Mouse (Mus musculus) forebrain, embryonic 14.5 days (tissue): Measurements from ENCODE around the gene Tmem127. TPM values are rescaled to one million over a fixed set of nuclear protein-coding genes. Genes with fewer than 3 reads are reported as not detected.
A peak's percentile ranks its signal among the peaks of the same experiment; 100 is the strongest.
"Not testable (repeated sequence)": the region's sequence is repeated elsewhere in the genome, so short reads cannot be mapped to it uniquely, and the experiment has no call there.

Source experiments
- ATAC-seq: fragments of 200-750 bp; cut with Nextera tagmentation; 2 replicates; pipeline ENCODE4 v1.8.0; 2017; ENCODE audit warnings: mild to moderate bottlenecking, moderate library complexity
- DNase-seq: peaks from one replicate; pipeline ENCODE4 v3.0.0-alpha.2; 2015; ENCODE audit warnings: low spot score
- H3K27ac ChIP-seq: fragments of 300-500 bp; sonication (generic); 2 replicates; pipeline ENCODE4 v1.5.1; 2014; ENCODE audit warnings: low read depth, mild to moderate bottlenecking, control low read depth, low read length, moderate library complexity
- H3K27me3 ChIP-seq: fragments of 300-500 bp; sonication (generic); replicated peaks from 2 replicates; pipeline ENCODE4 v1.6.1; 2014; ENCODE audit warnings: low read length, control low read depth, mixed read lengths; ENCODE audit not compliant: control insufficient read depth, insufficient read depth
- H3K36me3 ChIP-seq: fragments of 300-500 bp; sonication (generic); 2 replicates; pipeline ENCODE4 v1.6.1; 2014; ENCODE audit warnings: low read length, control low read depth; ENCODE audit not compliant: control insufficient read depth, insufficient read depth
- H3K4me1 ChIP-seq: fragments of 300-500 bp; sonication (generic); 2 replicates; pipeline ENCODE4 v1.6.1; 2014; ENCODE audit warnings: antibody characterized with exemption, low read length, control low read depth; ENCODE audit not compliant: control insufficient read depth, insufficient read depth
- H3K4me2 ChIP-seq: fragments of 300-500 bp; sonication (generic); 2 replicates; pipeline ENCODE4 v1.6.1; 2014; ENCODE audit warnings: mild to moderate bottlenecking, control low read depth, low read length
- H3K4me3 ChIP-seq: fragments of 300-500 bp; sonication (generic); 2 replicates; pipeline ENCODE4 v1.5.1; 2014; ENCODE audit warnings: low read depth, low read length, control low read depth
- H3K9ac ChIP-seq: fragments of 300-500 bp; sonication (generic); 2 replicates; pipeline ENCODE4 v1.6.1; 2014; ENCODE audit warnings: mild to moderate bottlenecking, low read length, control low read depth, moderate library complexity
- H3K9me3 ChIP-seq: fragments of 300-500 bp; sonication (generic); replicated peaks from 2 replicates; pipeline ENCODE4 v1.6.1; 2016; ENCODE audit warnings: low read length, control low read depth, mixed read lengths; ENCODE audit not compliant: control insufficient read depth
- WGBS: fragments of 180-500 bp; shearing (Covaris S2); extraction: QIAGEN DNeasy Blood & Tissue Kit; methylation state at CpG from one replicate; pipeline ENCODE4 v1.1.7; 2014; 5-methylcytosine and 5-hydroxymethylcytosine counted together
- polyA plus RNA-seq: library from polyadenylated mRNA; unstranded; fragments of >200 nt; fragmentation: Nextera tagmentation; extraction: Ambion mirVana; gene quantifications from 2 replicates; pipeline ENCODE4 v1.2.1, GENCODE M21; 2014

The Tmem127 gene
- 24.4 and 27.8 TPM in 2 replicates for polyA plus RNA-seq

DNA sequence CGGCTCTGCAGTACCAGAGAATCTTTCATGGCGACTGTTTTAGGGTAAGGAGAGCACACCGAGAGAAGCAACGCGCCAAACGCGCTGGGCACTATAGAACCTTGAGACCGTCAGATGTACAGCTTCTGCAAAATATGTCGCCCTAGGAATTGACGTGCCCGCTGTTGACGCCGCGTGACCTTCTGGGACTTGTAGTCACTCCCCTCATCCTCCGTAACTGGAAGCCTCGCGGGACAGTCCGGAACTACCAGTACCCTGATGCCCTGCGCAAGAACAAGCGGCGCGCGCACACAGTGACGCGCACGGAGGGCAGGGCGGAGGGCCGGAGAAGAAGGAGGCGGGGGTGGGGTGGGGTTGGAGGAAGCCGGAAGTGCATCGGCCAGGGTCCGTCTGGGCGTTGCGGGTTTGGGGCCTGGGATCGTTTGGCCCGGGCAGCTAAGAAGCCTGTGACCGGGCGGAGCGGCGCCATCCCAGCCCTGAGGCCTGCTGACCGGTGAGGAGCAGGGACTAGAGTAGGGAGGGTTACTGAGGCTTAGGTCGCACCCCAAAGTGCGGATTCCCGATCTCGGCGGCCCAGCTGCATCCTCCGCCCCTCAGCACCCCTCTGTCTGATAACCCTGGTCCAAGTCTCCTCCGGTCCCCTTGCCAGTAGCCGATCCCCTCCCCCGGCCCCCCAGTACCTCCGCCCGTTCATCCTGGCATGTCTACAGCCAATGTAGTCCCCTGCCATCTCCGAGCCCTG lies at the start of gene Tmem127, which contains the start of gene Ciao1:
Tmem127 (plus strand) TSS at position 317 of the 742 bp plus-strand sequence.
Ciao1 (minus strand) TSS at position 225 of the 742 bp plus-strand sequence.
- Histone ChIP-seq H3K36me3 (peaks cover 34% of the 10 kb centered on the region), H3K4me1 (peaks cover 13% of the 10 kb centered on the region), H3K27me3 (no peaks in the 10 kb centered on the region), H3K27ac (peak within 1 kb of the TSS; percentile 73), H3K4me2 (peak within 1 kb of the TSS; percentile 95), H3K9ac (peak within 1 kb of the TSS; percentile 90), H3K9me3 (no peaks in the 10 kb centered on the region), H3K4me3 (peak within 1 kb of the TSS; percentile 82)
- under 1% methylated on average over 49 of the region's 53 CpGs for WGBS
- ATAC-seq, result peak; percentile 99
- peak; percentile 99 for DNase-seq

DNA sequence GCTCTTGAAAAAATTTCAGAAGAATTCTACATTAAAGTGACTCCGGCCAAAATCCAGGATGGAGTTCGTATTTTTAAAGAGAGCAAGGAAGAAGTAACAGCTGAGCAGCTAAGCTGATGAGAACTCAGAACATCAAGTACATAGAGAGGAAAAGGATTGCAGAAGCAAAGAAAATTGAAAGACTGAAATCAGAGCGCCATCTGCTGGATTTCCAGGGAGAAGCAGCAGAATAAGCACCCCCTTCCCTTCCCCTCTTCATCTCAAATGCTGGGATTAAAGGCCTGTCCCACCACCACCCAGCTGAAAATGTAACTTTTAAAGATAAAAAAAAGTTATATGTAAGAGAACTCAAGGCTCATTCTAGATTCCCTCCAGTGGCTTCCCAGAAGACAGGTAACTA lies 42.8 kb upstream of the Tmem127 start:
- H3K27ac ChIP-seq, result no peak overlapping the region
- 0 out of 2 replicates have a peak, but pooled peaks cover 6% of the 10 kb centered on the region for H3K36me3 ChIP-seq
- no peaks in the 10 kb centered on the region for H3K27me3 ChIP-seq
- no peak overlapping the region for H3K9ac ChIP-seq
- H3K4me2 ChIP-seq, result no peak overlapping the region
- no peaks in the 10 kb centered on the region for H3K9me3 ChIP-seq
- H3K4me3 ChIP-seq, result no peak overlapping the region
- ATAC-seq, result no peak
- peaks cover 7% of the 10 kb centered on the region for H3K4me1 ChIP-seq
- DNase-seq, result peak; percentile 76
- 31% methylated on average over 3 of the region's 3 CpGs for WGBS

DNA sequence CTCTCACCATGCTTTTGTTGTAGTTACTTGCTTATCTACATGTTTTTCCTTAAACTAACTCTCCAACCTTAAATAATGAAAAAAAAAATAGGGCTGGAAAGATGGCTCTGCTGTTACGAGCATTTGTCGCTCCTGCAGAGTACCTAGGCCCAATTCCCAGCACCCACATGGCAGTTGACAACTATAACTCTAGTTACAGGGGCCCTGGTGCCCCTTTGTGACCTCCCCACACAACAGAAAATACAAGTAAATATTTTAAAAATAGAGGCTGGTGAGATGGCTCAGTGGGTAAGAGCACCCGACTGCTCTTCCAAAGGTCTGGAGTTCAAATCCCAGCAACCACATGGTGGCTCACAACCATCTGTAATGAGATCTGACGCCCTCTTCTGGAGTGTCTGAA lies 41.8 kb upstream of the Tmem127 start:
- not testable (repeated sequence) for H3K9ac ChIP-seq, ATAC-seq, H3K9me3 ChIP-seq, H3K4me3 ChIP-seq, H3K4me2 ChIP-seq, H3K27ac ChIP-seq, H3K4me1 ChIP-seq, H3K27me3 ChIP-seq, DNase-seq
- WGBS, result 91% methylated on average over 4 of the region's 4 CpGs
- peaks cover 14% of the 10 kb centered on the region for H3K36me3 ChIP-seq

DNA sequence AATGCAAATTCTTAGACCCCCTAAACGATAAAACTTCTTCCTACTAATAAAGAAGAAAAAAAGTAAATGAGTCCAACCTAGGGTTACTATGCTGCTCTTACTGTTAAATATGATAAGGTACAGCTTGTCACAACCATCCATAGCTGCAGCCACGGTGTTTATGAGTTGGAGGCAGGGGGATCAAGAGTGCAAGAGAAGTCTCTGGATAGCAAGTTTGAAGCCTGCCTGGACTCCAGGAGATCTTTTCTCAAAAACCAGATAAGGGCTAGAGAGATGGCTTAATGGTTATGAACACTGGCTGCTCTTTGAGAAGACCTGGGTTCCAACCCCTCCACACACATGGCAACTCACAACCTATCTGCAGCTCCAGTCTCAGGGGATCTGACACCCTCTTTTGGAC lies 40.8 kb upstream of the Tmem127 start:
- 96% methylated on average over 2 of the region's 2 CpGs for WGBS
- no peak overlapping the region for H3K4me2 ChIP-seq
- no peak overlapping the region for H3K4me3 ChIP-seq
- H3K27me3 ChIP-seq, result no peaks in the 10 kb centered on the region
- H3K9me3 ChIP-seq, result no peaks in the 10 kb centered on the region
- no peak overlapping the region for H3K27ac ChIP-seq
- peaks cover 7% of the 10 kb centered on the region for H3K4me1 ChIP-seq
- H3K36me3 ChIP-seq, result peaks cover 23% of the 10 kb centered on the region
- no peak for DNase-seq
- no peak overlapping the region for H3K9ac ChIP-seq
- no peak for ATAC-seq

DNA sequence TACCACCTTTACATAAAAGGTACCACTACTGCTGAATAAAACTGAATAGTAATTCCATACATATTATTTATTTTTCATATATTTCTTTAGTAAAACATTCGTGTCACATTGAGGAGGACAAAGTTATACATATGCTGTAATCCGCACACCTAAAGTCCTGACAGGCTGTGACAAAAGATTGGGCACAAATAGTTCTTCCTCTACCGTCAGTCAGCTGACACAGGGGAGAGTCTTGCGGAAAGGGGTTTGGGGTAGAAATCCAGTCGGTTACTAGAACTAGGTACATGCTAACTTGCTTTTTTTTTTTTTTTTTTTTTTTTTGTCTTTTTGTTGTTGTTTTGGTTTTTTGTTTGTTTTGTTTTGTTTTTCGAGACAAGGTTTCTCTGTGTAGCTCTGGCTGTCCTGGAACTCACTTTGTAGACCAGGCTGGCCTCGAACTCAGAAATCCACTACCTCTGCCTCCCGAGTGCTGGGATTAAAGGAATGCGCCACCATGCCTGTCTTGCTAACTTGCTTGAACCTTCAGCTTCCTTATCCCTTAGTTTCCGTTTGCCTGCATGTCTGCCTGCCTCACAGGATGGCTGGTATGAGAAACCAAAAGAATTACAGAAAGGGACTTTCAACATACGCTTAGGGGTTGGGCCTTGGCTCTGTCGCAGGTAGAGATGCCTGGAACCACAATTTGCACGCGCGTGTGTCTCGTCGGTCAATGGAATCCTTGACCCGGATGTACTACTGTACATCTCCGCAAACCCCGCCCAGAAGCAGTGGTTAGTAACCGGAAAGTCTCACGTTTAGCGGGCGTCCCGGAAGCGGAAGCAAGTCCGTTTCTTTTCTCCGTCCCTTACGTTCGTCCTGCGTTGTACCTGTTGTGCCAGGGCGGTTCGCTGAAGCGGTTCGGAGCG lies 39.9 kb upstream of the Tmem127 start, which contains the start of the genes 1810024B03Rik and Snrnp200:
1810024B03Rik (minus strand) TSS at position 734 of the 905 bp plus-strand sequence.
Snrnp200 (plus strand) TSS at position 840 of the 905 bp plus-strand sequence.
- Histone ChIP-seq H3K4me3 (peak within 1 kb of the TSS; percentile 70), H3K36me3 (peaks cover 30% of the 10 kb centered on the region), H3K9me3 (no peaks in the 10 kb centered on the region), H3K4me1 (peaks cover 7% of the 10 kb centered on the region), H3K27me3 (no peaks in the 10 kb centered on the region), H3K4me2 (peak within 1 kb of the TSS; percentile 67), H3K9ac (peak within 1 kb of the TSS; percentile 77), H3K27ac (peak within 1 kb of the TSS; percentile 67; the same call in 1 of the 2 replicates)
- 12% methylated on average over 36 of the region's 36 CpGs for WGBS
- peak; percentile 99 for DNase-seq
- peak; percentile 99 for ATAC-seq

DNA sequence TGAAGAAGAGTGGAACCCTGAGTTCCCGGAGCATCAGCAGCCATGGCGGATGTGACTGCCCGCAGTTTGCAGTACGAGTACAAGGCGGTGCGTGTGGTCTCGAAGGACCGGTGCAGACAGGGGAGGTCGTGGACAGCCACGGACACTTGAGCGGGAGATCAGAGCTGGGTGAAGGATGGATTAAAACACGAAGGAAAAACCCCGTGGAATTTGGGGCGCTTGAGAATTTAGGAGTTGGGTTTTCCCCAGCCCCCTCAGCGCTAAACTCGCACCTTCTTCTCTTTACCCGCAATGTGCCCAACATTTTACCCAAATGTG lies 39.3 kb upstream of the Tmem127 start:
- Histone ChIP-seq H3K27ac (peak overlapping the region; percentile 67; the same call in 1 of the 2 replicates), H3K9ac (peak overlapping the region; percentile 77), H3K27me3 (no peaks in the 10 kb centered on the region), H3K4me2 (peak overlapping the region; percentile 67), H3K4me3 (peak overlapping the region; percentile 70), H3K4me1 (peaks cover 7% of the 10 kb centered on the region), H3K9me3 (no peaks in the 10 kb centered on the region), H3K36me3 (peaks cover 36% of the 10 kb centered on the region)
- DNase-seq, result no peak
- WGBS, result 0% methylated on average over 17 of the region's 17 CpGs
- no peak for ATAC-seq

DNA sequence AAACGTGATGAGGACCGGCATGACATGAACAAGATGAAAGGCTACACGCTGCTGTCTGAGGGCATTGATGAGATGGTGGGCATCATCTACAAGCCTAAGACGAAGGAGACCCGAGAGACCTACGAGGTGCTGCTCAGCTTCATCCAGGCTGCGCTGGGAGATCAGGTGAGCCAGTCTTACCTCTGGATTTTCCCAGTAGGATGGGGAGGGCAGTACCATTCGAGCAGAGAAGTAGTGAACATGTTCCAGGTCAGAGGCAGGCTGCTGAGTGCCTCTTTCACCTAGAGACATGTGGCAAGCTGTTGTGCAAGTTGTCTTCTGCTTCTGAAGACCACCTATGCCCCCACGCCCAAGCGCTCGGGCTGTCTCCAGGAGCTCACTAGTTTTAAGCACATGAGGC lies 37.0 kb upstream of the Tmem127 start:
- H3K27ac ChIP-seq, result no peak overlapping the region
- 96% methylated on average over 11 of the region's 11 CpGs for WGBS
- H3K4me2 ChIP-seq, result no peak overlapping the region
- no peaks in the 10 kb centered on the region for H3K27me3 ChIP-seq
- H3K4me3 ChIP-seq, result no peak overlapping the region
- H3K36me3 ChIP-seq, result peaks cover 58% of the 10 kb centered on the region
- no peak overlapping the region for H3K9ac ChIP-seq
- ATAC-seq, result no peak
- H3K4me1 ChIP-seq, result peaks cover 7% of the 10 kb centered on the region
- no peaks in the 10 kb centered on the region for H3K9me3 ChIP-seq
- DNase-seq, result no peak

DNA sequence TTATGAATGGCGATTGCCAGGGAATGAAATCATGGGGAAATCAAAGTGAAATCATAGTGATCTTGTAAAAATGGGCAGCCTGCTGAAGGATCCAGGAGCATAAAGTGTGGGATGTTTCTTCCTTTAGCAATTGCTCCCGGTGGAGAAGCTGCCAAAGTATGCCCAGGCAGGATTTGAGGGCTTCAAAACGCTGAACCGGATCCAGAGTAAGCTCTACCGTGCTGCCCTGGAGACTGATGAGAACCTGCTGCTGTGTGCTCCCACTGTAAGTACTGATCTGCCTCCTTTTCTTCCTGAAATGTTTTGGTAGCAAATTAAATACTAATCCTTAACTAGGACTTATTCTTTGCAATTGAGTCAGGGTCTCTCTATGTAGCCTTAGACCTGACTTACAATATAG lies 30.0 kb upstream of the Tmem127 start:
- Histone ChIP-seq H3K27me3 (no peaks in the 10 kb centered on the region), H3K4me2 (no peak overlapping the region), H3K9me3 (no peaks in the 10 kb centered on the region), H3K4me3 (no peak overlapping the region), H3K9ac (no peak overlapping the region), H3K36me3 (peaks cover 96% of the 10 kb centered on the region), H3K4me1 (no peaks in the 10 kb centered on the region), H3K27ac (no peak overlapping the region)
- 98% methylated on average over 5 of the region's 5 CpGs for WGBS
- DNase-seq, result no peak
- ATAC-seq, result no peak
